26 mouse cellular contexts compared by ENCODE assay signal in genomic region chr2:53006161-53006560, GRCm38 (mm10).
"Had no signal": no experiment of that assay in that cellular context is flagged by ENCODE, and none has a peak within 500 bp of the region (broad histone marks: within the 10 kb centered on the region; RNA-seq: fewer than 3 reads in every experiment).

No protein-coding gene starts in this region.

- H3K27ac ChIP-seq: kidney, postnatal 0 days; limb, embryonic 10.5 days; limb, embryonic 13.5 days; liver, embryonic 12.5 days; liver, embryonic 15.5 days; lung, embryonic 15.5 days; midbrain, embryonic 10.5 days; midbrain, embryonic 13.5 days; neural tube, embryonic 13.5 days; stomach, postnatal 0 days had no signal

- H3K4me3 ChIP-seq: layer of hippocampus, adult 2 months; limb, embryonic 10.5 days; limb, embryonic 13.5 days; liver, embryonic 12.5 days; liver, embryonic 15.5 days; lung, embryonic 15.5 days; megakaryocyte, embryonic 14.5 days; midbrain, embryonic 10.5 days; midbrain, embryonic 13.5 days; myocyte; neural tube, embryonic 13.5 days had no signal

- ATAC-seq: liver, embryonic 12.5 days; midbrain, embryonic 13.5 days; midbrain, embryonic 16.5 days had no signal

- DNase-seq: kidney, postnatal 25 days; layer of hippocampus, adult 9-11 months; liver; lung, adult 18-20 months; lung, postnatal 10 days; lung, postnatal 36 days; right cerebral cortex, adult 18-20 months; right cerebral cortex, postnatal 14 days; right cerebral cortex, postnatal 4 days; thymus, adult 2 months; thymus, postnatal 14 days; thymus, postnatal 4 days had no signal
